Mouse (Mus musculus) brain, embryonic 14.5 days (tissue): Measurements from ENCODE around the gene Pdilt.

Experiments
- CTCF ChIP-seq: fragments of 200-500 bp; IDR thresholded peaks from 2 replicates; pipeline ENCODE4 v1.5.1; 2012; ENCODE audit warnings: inconsistent platforms, mild to moderate bottlenecking, moderate library complexity, borderline replicate concordance; ENCODE audit not compliant: insufficient read depth, insufficient read length; ENCODE audit errors: extremely low read depth
- POLR2A ChIP-seq: fragments of 200-500 bp; IDR thresholded peaks from 2 replicates; pipeline ENCODE4 v1.6.1; 2012; ENCODE audit warnings: mild to moderate bottlenecking, inconsistent platforms, borderline replicate concordance; ENCODE audit not compliant: poor library complexity, insufficient read depth, insufficient read length, severe bottlenecking; ENCODE audit errors: extremely low read depth

- TF ChIP-seq POLR2A (no peak), CTCF (no peak)
Measured at GRCm38 (mm10) chr7:119490041-119490780, 33.1 kb downstream of the Pdilt start.
